Mouse (Mus musculus) bone marrow, adult 2 months (tissue): ENCODE results near the gene Hnrnpa2b1.

Source experiments
- CTCF ChIP-seq: fragments of 200-500 bp; IDR thresholded peaks from 2 replicates; pipeline ENCODE4 v1.5.1; 2011; ENCODE audit warnings: low read length, control low read depth; ENCODE audit not compliant: control insufficient read depth, insufficient read depth
- POLR2A ChIP-seq: fragments of 200-500 bp; IDR thresholded peaks from 2 replicates; pipeline ENCODE4 v1.6.1; 2011; ENCODE audit warnings: low read depth, mild to moderate bottlenecking, control low read depth, low read length, borderline replicate concordance; ENCODE audit not compliant: control insufficient read depth

- no peak for TF ChIP-seq CTCF
- no peak for TF ChIP-seq POLR2A
These were observed 13.5 kb downstream of the Hnrnpa2b1 start for GRCm38 (mm10) chr6:51456198-51456597.
